Mouse (Mus musculus): ENCODE data around the gene Rock2. TPM values are rescaled to one million over a fixed set of nuclear protein-coding genes. Genes with fewer than 3 reads are reported as not detected.

Rock2 gene
- polyA plus RNA-seq, 1 experiment from 2014 or later, result 13.5 TPM

GRCm38 (mm10) chr12:16912600-16912999 is 17.9 kb downstream of the Rock2 start:
- no peak overlapping the region for H3K9ac ChIP-seq
- WGBS, result 93% methylated on average over 3 of the region's 3 CpGs
- H3K9me3 ChIP-seq (replicated peaks), result no peaks in the 10 kb centered on the region
- no peak for ATAC-seq
- no peak overlapping the region for H3K27ac ChIP-seq
- H3K27me3 ChIP-seq, result no peaks in the 10 kb centered on the region
- no peak overlapping the region for H3K4me2 ChIP-seq
- H3K4me1 ChIP-seq, result no peaks in the 10 kb centered on the region
- H3K36me3 ChIP-seq (ENCODE audit: poor library complexity, severe bottlenecking), result no peaks in the 10 kb centered on the region
- no peak overlapping the region for H3K4me3 ChIP-seq

DNA sequence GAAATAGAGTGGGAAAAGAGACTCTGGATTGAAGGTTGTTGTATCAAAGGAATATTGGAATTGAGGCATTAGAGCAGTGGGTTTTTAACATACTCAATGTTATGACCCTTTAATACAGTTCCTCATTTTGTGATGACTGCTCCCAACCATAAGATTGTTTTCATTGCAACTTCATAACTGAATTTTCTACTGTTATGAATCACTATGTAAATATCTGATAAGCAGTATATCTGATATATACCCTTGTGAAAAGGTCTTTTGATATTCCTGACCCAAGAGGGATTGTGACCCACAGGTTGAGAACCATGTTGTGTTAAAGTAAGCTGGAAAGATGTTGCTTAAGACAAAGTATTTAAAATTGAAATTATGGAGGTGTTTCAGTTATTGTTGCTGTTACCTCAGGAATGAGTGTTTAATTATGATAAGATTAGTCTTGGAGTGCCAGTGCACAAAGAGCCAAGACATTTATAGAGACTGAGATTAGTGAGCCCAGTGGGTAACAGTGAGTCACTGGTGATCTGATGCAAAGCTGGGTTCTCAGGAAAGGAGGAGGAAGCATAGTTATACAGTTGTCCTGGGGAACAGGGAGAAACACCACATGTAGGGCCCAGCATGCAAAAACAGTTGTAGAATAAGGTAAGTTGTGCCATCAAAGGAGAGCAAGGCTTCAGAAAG is 25.6 kb downstream of the Rock2 start:
- no peaks in the 10 kb centered on the region for H3K27me3 ChIP-seq
- ATAC-seq, result no peak
- no peak overlapping the region for H3K4me2 ChIP-seq
- no peaks in the 10 kb centered on the region for H3K36me3 ChIP-seq (ENCODE audit: poor library complexity, severe bottlenecking)
- H3K9me3 ChIP-seq (replicated peaks), result no peaks in the 10 kb centered on the region
- H3K4me1 ChIP-seq, result no peaks in the 10 kb centered on the region
- H3K9ac ChIP-seq, result no peak overlapping the region
- no peak overlapping the region for H3K4me3 ChIP-seq
- H3K27ac ChIP-seq, result no peak overlapping the region

DNA sequence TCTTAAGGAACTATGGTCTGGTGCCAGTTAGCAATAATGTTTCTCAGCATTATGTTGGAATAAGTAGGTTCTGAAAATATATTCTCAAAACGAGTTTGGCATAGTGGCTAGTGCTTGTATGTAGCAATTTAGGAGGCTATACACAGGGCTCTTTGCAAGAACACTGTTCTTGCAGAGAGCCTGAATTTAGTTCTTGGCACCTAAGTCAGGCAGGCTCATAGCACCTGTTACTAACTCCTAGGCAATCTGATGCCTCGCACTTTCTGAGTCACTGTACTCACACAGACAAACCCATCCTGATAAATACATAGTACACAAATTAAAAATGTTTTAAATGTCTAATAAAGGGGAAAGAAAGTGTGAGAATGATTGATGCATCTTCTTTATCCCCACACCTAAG is 33.2 kb downstream of the Rock2 start:
- Histone ChIP-seq H3K9ac (no peak overlapping the region), H3K36me3 (ENCODE audit: poor library complexity, severe bottlenecking) (peaks cover 12% of the 10 kb centered on the region; the same call in 1 of the 2 replicates), H3K4me2 (no peak overlapping the region), H3K9me3 (replicated peaks) (no peaks in the 10 kb centered on the region), H3K4me1 (no peaks in the 10 kb centered on the region), H3K27ac (no peak overlapping the region), H3K27me3 (no peaks in the 10 kb centered on the region), H3K4me3 (no peak overlapping the region)
- ATAC-seq, result no peak
- WGBS, result 81% methylated on average over 2 of the region's 2 CpGs

DNA sequence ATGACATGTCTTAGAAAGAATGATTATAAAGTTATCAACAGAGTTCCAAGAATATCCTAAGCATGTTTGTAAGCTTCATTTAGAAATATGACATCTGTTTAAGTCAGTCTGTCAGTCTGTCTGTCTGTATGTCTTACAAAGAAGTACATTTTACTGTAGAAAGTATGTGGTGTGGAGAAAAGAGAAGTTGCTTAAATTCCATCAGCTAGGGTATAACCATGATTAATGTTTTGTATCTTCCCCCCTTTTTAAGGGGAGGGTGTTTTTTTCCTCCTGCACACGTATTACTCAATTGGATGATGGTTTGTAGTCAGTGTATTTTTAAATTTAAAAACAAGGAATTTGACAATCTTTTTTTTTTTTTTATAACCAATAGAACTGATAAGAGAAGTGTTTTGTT is 39.7 kb downstream of the Rock2 start:
- H3K27me3 ChIP-seq, result no peaks in the 10 kb centered on the region
- H3K9ac ChIP-seq, result no peak overlapping the region
- no peaks in the 10 kb centered on the region for H3K4me1 ChIP-seq
- no peak overlapping the region for H3K27ac ChIP-seq
- H3K9me3 ChIP-seq (replicated peaks), result no peaks in the 10 kb centered on the region
- H3K36me3 ChIP-seq (ENCODE audit: poor library complexity, severe bottlenecking), result peaks cover 9% of the 10 kb centered on the region; the same call in 1 of the 2 replicates
- H3K4me3 ChIP-seq, result no peak overlapping the region
- H3K4me2 ChIP-seq, result no peak overlapping the region
- 95% methylated on average over 1 of the region's 1 CpGs for WGBS
- ATAC-seq, result no peak

DNA sequence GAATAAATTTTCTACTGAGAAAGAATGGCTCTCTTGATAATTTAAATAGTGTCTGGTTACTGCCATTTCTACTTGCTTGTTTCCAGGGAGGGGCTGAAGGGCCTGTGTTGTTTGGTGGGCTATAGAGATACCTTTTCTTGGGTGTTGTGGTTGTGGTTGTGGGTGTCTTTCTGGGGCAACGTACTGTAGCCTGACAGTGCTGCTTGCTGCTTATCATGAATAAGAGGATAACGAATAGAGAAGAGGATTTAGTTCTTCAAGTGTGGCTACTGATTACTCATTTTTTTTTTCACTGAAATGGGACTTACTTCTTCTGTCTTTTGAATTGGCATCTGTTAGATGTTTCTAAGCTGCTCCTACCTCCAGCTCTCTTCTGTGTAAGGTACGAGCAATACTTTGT is 47.3 kb downstream of the Rock2 start:
- WGBS, result 82% methylated on average over 3 of the region's 3 CpGs
- no peaks in the 10 kb centered on the region for H3K9me3 ChIP-seq (replicated peaks)
- H3K4me1 ChIP-seq, result no peaks in the 10 kb centered on the region
- no peak for ATAC-seq
- H3K27me3 ChIP-seq, result no peaks in the 10 kb centered on the region
- no peak overlapping the region for H3K9ac ChIP-seq
- no peak overlapping the region for H3K4me2 ChIP-seq
- peaks cover 11% of the 10 kb centered on the region for H3K36me3 ChIP-seq (ENCODE audit: poor library complexity, severe bottlenecking)
- H3K27ac ChIP-seq, result no peak overlapping the region
- H3K4me3 ChIP-seq, result no peak overlapping the region

DNA sequence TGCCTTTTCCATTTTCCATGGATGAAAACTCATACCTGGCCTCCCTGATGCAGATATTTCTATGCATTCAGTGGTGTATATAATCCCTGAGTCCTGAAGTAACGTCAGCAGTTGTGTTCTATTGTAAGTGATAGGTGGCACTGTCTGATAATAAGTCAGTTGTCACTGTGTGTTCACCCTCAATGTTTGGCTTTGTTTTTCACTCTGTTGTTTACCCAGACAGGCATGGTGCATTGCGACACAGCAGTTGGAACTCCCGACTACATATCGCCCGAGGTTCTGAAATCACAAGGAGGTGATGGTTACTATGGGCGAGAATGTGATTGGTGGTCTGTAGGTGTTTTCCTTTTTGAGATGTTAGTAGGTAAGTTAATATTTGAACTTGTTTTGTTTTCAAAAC is 53.5 kb downstream of the Rock2 start:
- H3K4me3 ChIP-seq, result no peak overlapping the region
- WGBS, result 91% methylated on average over 6 of the region's 6 CpGs
- no peaks in the 10 kb centered on the region for H3K9me3 ChIP-seq (replicated peaks)
- H3K27me3 ChIP-seq, result no peaks in the 10 kb centered on the region
- H3K4me1 ChIP-seq, result no peaks in the 10 kb centered on the region
- H3K36me3 ChIP-seq (ENCODE audit: poor library complexity, severe bottlenecking), result peaks cover 23% of the 10 kb centered on the region
- H3K27ac ChIP-seq, result no peak overlapping the region
- H3K4me2 ChIP-seq, result no peak overlapping the region
- no peak for ATAC-seq
- H3K9ac ChIP-seq, result no peak overlapping the region

- H3K9ac ChIP-seq, result no peak overlapping the region
- H3K27ac ChIP-seq, result no peak overlapping the region
- no peaks in the 10 kb centered on the region for H3K4me1 ChIP-seq
- no peaks in the 10 kb centered on the region for H3K27me3 ChIP-seq
- H3K9me3 ChIP-seq (replicated peaks), result no peaks in the 10 kb centered on the region
- H3K36me3 ChIP-seq (ENCODE audit: poor library complexity, severe bottlenecking), result peaks cover 44% of the 10 kb centered on the region
- ATAC-seq, result no peak
- no peak overlapping the region for H3K4me2 ChIP-seq
- H3K4me3 ChIP-seq, result no peak overlapping the region
- 73% methylated on average over 1 of the region's 1 CpGs for WGBS
Observed at GRCm38 (mm10) chr12:16958851-16959250, 64.2 kb downstream of the Rock2 start.

GRCm38 (mm10) chr12:16963354-16963753 is 68.7 kb downstream of the Rock2 start:
- H3K4me2 ChIP-seq, result no peak overlapping the region
- H3K27ac ChIP-seq, result no peak overlapping the region
- ATAC-seq, result no peak
- H3K4me3 ChIP-seq, result no peak overlapping the region
- no peaks in the 10 kb centered on the region for H3K27me3 ChIP-seq
- no peaks in the 10 kb centered on the region for H3K4me1 ChIP-seq
- peaks cover 39% of the 10 kb centered on the region for H3K36me3 ChIP-seq (ENCODE audit: poor library complexity, severe bottlenecking)
- WGBS, result 50% methylated on average over 2 of the region's 2 CpGs
- H3K9me3 ChIP-seq (replicated peaks), result no peaks in the 10 kb centered on the region
- H3K9ac ChIP-seq, result no peak overlapping the region

GRCm38 (mm10) chr12:16966811-16967210 is 72.1 kb downstream of the Rock2 start:
- H3K27ac ChIP-seq, result no peak overlapping the region
- no peak overlapping the region for H3K9ac ChIP-seq
- no peaks in the 10 kb centered on the region for H3K9me3 ChIP-seq (replicated peaks)
- ATAC-seq, result no peak
- no peak overlapping the region for H3K4me3 ChIP-seq
- no peaks in the 10 kb centered on the region for H3K27me3 ChIP-seq
- H3K4me1 ChIP-seq, result no peaks in the 10 kb centered on the region
- H3K4me2 ChIP-seq, result no peak overlapping the region
- WGBS, result 94% methylated on average over 2 of the region's 2 CpGs
- H3K36me3 ChIP-seq (ENCODE audit: poor library complexity, severe bottlenecking), result peaks cover 35% of the 10 kb centered on the region

DNA sequence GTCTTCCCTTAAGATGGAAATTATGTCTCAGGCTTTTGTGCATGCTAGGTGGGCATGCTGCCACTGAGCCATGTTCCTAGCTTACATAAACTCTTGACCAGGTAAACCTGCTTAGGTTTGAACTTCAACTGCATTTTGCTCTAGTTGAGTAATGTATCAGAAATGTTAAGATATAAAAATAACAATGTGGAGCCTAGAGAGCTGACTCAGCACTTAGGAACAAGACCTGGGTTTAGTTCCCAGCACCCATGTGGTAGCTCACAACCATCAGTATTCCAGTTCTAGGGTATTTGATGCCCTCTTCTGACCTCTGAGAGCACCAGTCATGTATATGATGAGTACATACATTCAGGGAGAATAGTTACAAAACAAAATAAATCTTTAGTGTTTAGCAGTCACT is 82.4 kb downstream of the Rock2 start:
- Histone ChIP-seq H3K4me1 (no peaks in the 10 kb centered on the region), H3K9me3 (replicated peaks) (no peaks in the 10 kb centered on the region), H3K27ac (no peak overlapping the region), H3K4me3 (no peak overlapping the region), H3K4me2 (no peak overlapping the region), H3K36me3 (ENCODE audit: poor library complexity, severe bottlenecking) (peaks cover 85% of the 10 kb centered on the region), H3K9ac (no peak overlapping the region), H3K27me3 (no peaks in the 10 kb centered on the region)
- no peak for ATAC-seq

GRCm38 (mm10) chr12:16985778-16986177 is 91.1 kb downstream of the Rock2 start:
- WGBS, result 94% methylated on average over 1 of the region's 1 CpGs
- no peaks in the 10 kb centered on the region for H3K27me3 ChIP-seq

DNA sequence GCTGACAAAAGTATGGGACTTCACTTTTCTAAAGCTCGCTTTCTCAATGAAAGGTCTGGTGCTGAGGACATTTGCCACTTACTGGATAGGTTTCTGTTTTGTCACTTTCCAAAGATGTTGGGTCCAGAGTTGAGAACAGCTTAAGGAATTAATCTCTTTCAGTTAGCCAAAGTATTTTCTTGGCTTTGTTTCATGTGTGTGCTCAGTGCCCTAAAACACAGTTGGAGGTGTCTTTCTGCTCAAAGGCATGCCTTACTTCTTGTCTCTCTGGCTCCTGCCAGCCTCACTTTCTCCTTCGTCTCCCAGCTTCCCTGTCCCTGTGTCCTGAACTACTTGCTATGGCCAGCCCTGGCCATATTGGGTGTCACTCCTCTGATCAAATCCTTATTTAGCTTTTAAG is 96.7 kb downstream of the Rock2 start:
- H3K9me3 ChIP-seq (replicated peaks), result no peaks in the 10 kb centered on the region
- H3K4me3 ChIP-seq, result no peak overlapping the region
- WGBS, result 64% methylated on average over 2 of the region's 2 CpGs

More at GRCm38 (mm10) chr12:16985778-16986177, 91.1 kb downstream of the Rock2 start:
- Histone ChIP-seq H3K36me3 (ENCODE audit: poor library complexity, severe bottlenecking) (peaks cover 24% of the 10 kb centered on the region), H3K9me3 (replicated peaks) (no peaks in the 10 kb centered on the region), H3K9ac (no peak overlapping the region), H3K27ac (no peak overlapping the region), H3K4me2 (no peak overlapping the region), H3K4me1 (no peaks in the 10 kb centered on the region), H3K4me3 (no peak overlapping the region)
- no peak for ATAC-seq

DNA sequence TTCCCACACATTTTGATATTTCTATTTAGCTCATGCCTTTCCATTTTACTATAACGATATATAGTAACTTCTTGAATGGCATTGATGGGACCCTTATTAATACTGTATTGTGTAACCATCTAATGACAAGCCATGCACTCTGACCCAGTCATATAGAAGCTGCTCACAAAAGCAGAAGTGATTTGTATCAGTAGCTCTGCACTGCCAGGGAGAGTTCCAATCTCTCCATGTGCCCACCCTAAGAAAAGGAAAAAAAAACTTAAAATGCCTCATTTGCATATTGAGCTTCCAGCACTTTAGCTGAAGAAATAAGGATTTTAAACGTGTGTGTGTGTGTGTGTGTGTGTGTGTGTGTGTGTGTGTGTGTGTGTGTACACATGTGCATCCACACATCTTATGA is 97.7 kb downstream of the Rock2 start:
- ATAC-seq, result no peak
- no peak overlapping the region for H3K4me2 ChIP-seq
- H3K9ac ChIP-seq, result no peak overlapping the region
- 90% methylated on average over 2 of the region's 2 CpGs for WGBS
- no peak overlapping the region for H3K4me3 ChIP-seq
- H3K36me3 ChIP-seq (ENCODE audit: poor library complexity, severe bottlenecking), result 0 out of 2 replicates have a peak, but pooled peaks cover 3% of the 10 kb centered on the region
- peaks cover under 1% of the 10 kb centered on the region; the same call in 1 of the 2 replicates for H3K27me3 ChIP-seq
- H3K27ac ChIP-seq, result no peak overlapping the region
- no peaks in the 10 kb centered on the region for H3K9me3 ChIP-seq (replicated peaks)
- H3K4me1 ChIP-seq, result no peaks in the 10 kb centered on the region

More for the DNA sequence above, 96.7 kb downstream of the Rock2 start:
- no peak for ATAC-seq
- Histone ChIP-seq H3K36me3 (ENCODE audit: poor library complexity, severe bottlenecking) (0 out of 2 replicates have a peak, but pooled peaks cover 3% of the 10 kb centered on the region), H3K27ac (no peak overlapping the region), H3K4me2 (no peak overlapping the region), H3K4me1 (no peaks in the 10 kb centered on the region), H3K27me3 (no peaks in the 10 kb centered on the region), H3K9ac (no peak overlapping the region)

Measured in forebrain, embryonic 13.5 days (tissue).